Mouse (Mus musculus) granulocyte monocyte progenitor cell, adult 5-6 weeks (primary cell): ENCODE results near the gene Antxr1. TPM values are rescaled to one million over a fixed set of nuclear protein-coding genes. Genes with fewer than 3 reads are reported as not detected.

ENCODE experiments used
- ATAC-seq: replicated peaks from 2 replicates; pipeline ENCODE4 v1.8.0; 2016; ENCODE audit warnings: mild to moderate bottlenecking, moderate TSS enrichment, inconsistent platforms; ENCODE audit not compliant: poor library complexity, severe bottlenecking
- total RNA-seq, 2 experiments: library from RNA; stranded (forward) in 1 of 2; stranded (reverse) in 1 of 2; fragments of 200-712, 200-1000 nt in 1 of 2; fragments of >200 nt in 1 of 2; fragmentation: Nextera tagmentation in 1 of 2; gene quantifications; 2 replicates each; pipeline ENCODE4 v1.2.3; 2014 to 2017

Antxr1 gene
- total RNA-seq, 2 experiments from 2014 or later, result 0.10 to 1.7 TPM

- no peak for ATAC-seq
These were observed 42.4 kb downstream of the Antxr1 start for GRCm38 (mm10) chr6:87292911-87293851.

DNA sequence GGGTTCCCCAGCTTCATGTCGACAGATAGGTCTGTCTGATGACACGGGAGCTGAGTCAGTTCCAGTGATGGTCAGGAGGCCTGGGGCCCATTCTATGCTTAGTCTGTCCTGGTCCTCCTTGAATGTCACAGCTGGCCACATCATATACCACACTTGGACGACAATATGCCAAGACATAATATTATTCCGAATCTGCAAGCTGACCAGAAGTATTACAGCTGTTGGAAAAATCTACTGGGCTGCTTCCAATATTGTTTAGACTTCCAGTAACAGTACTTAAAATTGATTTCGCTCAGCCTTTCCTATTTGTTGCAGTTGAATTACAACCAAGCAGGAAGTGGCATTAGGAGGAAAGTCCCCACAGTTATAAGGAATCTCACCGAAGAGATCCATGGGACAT, 48.4 kb downstream of the Antxr1 start:
- ATAC-seq, result no peak

- no peak for ATAC-seq
These were observed 50.3 kb downstream of the Antxr1 start for GRCm38 (mm10) chr6:87285365-87285749.

GRCm38 (mm10) chr6:87284716-87285364, 50.8 kb downstream of the Antxr1 start:
- ATAC-seq, result no peak

GRCm38 (mm10) chr6:87282346-87282781, 53.3 kb downstream of the Antxr1 start:
- ATAC-seq, result no peak

GRCm38 (mm10) chr6:87281771-87282170, 53.9 kb downstream of the Antxr1 start:
- ATAC-seq, result no peak

GRCm38 (mm10) chr6:87278151-87278550, 57.5 kb downstream of the Antxr1 start:
- ATAC-seq, result no peak

- peak; percentile 67; the same call in 1 of the 2 replicates for ATAC-seq
These were observed 58.1 kb downstream of the Antxr1 start for GRCm38 (mm10) chr6:87277527-87277926.

GRCm38 (mm10) chr6:87276941-87277340, 58.7 kb downstream of the Antxr1 start:
- no peak for ATAC-seq

DNA sequence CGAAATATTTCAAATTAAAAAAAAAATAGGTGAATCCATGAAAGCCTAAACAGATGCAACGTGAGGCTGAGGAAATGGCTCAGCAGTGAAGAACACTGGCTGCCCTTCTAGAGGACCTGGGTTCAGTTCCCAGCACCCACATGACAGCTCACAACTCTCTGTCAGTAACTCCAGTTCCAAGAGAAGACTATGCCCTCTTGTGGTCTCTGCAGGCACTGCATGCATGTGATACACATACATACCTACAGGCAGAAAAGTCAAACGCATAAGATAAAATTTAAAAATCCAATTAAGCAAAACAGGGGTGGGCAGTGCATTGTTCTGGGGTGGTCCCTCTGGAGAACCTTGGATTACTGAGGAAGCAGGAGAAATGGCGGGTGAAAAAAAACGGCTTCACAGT, 60.8 kb downstream of the Antxr1 start:
- no peak for ATAC-seq

- ATAC-seq, result no peak
These were observed 61.8 kb downstream of the Antxr1 start for GRCm38 (mm10) chr6:87273791-87274190.

DNA sequence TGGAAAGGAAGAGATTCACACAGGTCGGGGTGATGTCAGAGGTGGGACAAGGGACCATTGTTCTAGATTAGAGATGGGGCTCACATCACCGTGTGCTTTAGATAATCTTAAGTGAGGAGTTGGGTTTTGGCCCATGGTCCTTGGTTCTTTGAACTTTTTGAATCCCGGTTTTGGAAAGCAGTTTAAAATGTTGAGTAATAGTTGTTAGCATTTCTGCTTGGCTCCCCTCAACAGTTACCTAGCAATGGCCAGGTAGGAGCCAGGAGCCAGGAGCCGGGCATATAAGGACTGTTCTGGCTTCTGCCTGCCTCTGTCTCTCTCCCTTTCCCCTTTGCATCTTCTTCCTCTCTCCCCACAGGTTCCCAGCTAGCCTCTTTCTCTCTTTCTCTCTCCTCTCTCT, 62.5 kb downstream of the Antxr1 start:
- ATAC-seq, result no peak

- ATAC-seq, result no peak
These were observed 63.4 kb downstream of the Antxr1 start for GRCm38 (mm10) chr6:87272202-87272601.

DNA sequence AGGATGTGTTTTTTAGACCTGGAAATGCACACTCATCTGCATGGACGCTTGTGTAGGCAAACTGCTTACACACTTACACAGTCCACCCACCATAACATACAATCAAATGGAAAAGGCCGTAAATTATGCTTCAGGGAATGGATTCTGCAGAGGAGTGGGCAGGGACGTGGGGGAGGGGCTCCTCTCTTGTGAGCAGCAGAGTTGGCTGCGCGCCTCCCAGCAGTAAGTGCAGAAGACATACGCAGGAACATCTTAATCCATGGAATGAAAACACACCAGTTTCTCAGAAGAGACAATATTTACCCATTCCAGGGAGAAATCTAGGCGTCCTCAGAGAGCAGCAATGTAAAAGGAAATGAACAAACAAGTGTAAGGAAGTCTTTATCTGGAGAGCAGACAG, 65.2 kb downstream of the Antxr1 start:
- ATAC-seq, result no peak

DNA sequence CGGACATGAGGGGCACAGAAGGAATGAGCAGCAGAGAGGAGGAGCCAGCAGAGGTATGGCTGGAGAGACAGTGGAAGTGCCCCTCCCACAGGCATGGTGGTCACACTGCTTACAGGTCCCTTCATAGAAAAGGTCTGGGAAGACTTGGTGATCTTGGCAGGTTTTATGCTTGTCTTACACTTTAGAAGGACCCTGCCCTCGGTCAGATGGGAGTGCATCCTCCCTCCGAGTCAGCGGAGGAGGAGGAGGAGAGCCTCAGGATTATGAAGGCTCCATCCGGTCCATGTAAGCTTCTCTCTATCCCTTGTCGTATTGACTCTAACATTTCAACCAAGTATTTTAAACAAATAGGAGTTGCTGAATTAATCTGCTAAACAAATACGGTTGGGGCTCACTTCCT, 65.7 kb downstream of the Antxr1 start:
- no peak for ATAC-seq

DNA sequence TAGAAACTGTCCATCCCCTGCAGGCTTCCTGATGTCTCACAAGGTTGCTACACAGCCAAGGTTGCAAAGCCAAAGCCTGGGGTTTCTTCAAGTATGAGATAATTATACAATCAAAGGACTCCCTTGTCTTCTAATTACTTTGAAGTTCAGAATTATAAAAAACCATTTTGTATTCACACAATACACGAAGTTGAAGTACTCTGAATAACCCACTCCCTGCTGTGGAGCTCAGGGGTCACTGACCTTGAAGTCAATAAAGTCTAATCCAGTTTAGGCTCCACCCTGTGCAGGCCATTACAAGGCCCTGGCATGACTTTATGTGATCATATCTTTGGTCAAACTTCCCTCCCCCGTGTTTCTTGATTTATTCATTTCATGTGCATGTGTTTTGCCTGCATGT, 73.0 kb downstream of the Antxr1 start:
- no peak for ATAC-seq

- no peak for ATAC-seq
These were observed 76.6 kb downstream of the Antxr1 start for GRCm38 (mm10) chr6:87258976-87259375.

GRCm38 (mm10) chr6:87257981-87258775, 77.4 kb downstream of the Antxr1 start:
- ATAC-seq, result no peak

DNA sequence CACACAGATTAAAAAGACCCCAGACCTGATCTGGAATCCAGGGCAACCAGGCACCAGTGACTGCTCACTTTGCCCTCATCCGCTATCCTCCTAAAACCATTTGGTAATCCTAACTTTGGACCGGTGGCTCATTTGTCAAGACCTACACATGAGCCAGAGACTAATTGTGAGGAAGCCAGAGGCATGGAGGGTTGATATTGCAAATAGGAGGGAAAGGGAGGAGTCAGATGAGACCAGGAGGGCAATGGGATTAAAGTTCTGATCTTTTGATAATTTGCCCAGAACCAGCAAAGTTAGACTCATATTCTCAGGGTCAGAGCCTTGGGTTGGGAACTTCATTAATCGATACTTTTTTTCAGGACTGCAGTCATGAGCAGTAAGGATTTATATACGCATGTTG, 78.2 kb downstream of the Antxr1 start:
- no peak for ATAC-seq

DNA sequence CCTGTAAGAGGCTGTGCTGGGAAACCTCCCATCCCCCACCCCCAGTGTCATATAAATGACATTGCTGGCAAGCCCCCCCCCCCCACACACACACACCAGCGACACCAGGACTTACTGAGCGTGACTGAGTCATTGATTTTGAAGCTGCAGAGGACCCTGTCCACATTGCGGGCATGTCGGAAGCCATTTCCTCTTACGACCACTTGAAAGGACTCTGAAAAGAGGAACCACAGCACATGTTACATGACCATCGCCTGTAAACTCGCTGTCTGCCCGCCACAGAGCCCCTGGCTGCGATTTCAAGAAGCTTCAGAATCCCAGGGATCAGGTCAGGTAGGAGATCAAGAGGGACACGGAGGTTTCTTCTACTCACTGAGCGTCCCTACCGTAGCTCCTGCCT, 80.0 kb downstream of the Antxr1 start:
- peak; percentile 95 for ATAC-seq

GRCm38 (mm10) chr6:87254756-87255155, 80.9 kb downstream of the Antxr1 start:
- ATAC-seq, result peak; percentile 33; the same call in 1 of the 2 replicates
